Mouse (Mus musculus) naive thymus-derived CD4-positive, alpha-beta T cell, adult 5 months (primary cell): ENCODE measurements around the gene Strn3. TPM values are rescaled to one million over a fixed set of nuclear protein-coding genes. Genes with fewer than 3 reads are reported as not detected.

ENCODE experiments used
- polyA plus RNA-seq: library from polyadenylated mRNA; unstranded; fragments of 100-300 nt; shearing (Covaris generic); gene quantifications from one replicate; pipeline ENCODE4 v1.2.1, GENCODE M21; 2017

Gene Strn3
- 56.9 TPM for polyA plus RNA-seq

DNA sequence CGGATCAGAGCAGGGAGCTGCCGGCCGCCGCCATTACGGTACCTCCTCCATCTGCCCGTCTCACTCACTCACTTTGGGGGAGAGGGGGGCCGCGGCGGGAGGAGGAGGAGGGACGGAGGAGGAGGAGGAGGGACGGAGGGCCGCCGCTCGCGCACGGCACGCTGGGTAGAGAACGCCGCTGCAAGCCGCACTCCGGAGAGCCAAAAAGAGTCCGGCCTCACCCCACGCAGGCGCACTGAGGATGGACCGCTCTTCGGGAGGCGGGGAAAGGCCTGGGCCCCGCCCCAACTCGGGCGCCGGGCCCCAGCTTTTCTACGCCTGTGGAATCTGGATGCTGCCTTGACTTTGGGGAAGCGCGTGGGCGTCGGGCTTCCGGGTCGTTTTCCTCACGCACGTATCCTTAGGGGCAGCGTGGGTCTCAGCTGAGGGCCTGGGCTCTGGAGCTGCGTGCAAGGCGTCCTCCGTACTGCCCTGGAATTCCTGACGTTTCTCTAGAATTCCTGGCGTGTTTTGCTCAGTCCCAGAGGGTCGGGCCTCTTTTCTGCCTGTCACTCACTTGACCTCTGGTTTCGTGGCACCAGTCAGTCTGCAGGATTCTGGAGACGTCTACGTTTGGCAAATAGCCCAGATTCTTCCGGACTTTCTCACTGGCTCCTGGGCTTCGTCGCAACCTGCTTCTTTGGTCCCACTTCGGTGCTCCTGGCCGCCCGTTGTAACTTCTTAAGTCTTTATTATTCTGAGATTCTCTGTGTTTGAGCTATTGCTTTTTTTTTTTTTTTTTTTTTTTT lies at the start of gene Strn3:
Gene Strn3 (minus strand): TSS at position 53 of the 788 bp plus-strand sequence.

GRCm38 (mm10) chr12:51690893-51691844 lies 528 bp downstream of the Strn3 start, which contains the start of gene Ap4s1:
Gene Ap4s1 (plus strand): TSS chr12:51691033.

DNA sequence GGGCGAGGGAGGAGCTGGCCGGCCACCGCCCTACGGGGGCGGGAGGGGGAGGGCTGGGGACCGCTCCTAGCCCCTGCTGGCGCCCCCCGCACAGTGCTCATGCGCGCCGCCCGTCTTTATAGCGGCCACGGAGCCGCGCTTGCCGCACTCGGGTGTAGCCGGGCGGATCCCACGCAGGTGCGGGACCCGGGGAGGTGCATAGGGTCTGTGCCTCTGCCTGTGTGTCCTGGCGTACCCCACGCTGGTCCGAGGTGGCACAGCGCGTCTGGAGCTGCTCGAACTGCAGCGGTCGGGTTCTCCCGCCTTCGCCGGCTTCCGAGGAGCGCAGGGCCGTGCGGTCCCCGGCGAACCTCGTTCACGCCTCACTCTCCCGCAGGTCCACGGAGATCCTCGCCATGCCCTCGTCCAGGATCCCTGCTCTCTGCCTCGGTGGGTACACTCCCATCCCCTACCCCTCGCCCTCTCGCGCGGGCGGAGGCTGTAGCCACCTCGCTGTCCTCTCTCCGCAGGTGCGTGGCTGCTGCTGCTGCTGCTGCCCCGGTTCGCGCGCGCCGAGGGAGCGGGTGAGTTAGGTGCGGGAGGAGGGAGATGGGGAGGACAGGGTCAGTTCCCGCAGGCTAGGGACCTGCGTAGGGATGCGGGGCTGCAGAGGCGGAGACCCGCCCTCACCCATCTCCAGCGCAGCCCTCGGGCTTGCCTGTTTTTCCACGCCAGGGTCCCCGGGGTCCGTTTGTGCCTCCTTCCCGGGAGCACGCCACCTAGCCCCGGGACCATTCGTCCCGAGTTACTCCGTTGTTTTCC lies 98.3 kb downstream of the Strn3 start, which contains the start of gene Coch:
Gene Coch (plus strand): TSS at position 113 of the 801 bp plus-strand sequence.

Other genes with a start within 250 kb of the Strn3 start
- gene Coch, start 98.6 kb downstream of the Strn3 start, polyA plus RNA-seq = not detected
- gene Ap4s1, start 864 bp downstream of the Strn3 start, polyA plus RNA-seq = 45.4 TPM
- 116 TPM for gene Hectd1, start 137.6 kb upstream of the Strn3 start, polyA plus RNA-seq